Mouse (Mus musculus): ENCODE results near the gene Acyp1. TPM values are rescaled to one million over a fixed set of nuclear protein-coding genes. Genes with fewer than 3 reads are reported as not detected.

The Acyp1 gene
- polyA plus RNA-seq, 1 experiment = 53.7 TPM

- Histone ChIP-seq H3K4me3 (ENCODE audit: low read depth, low read length) (no peak overlapping the region), H3K27me3 (ENCODE audit: control insufficient read depth, insufficient read depth, low read length, poor library complexity, severe bottlenecking) (no peaks in the 10 kb centered on the region), H3K9me3 (replicated peaks; ENCODE audit: control insufficient read depth, insufficient read depth, low read length, poor library complexity, severe bottlenecking) (peaks cover 4% of the 10 kb centered on the region; the same call in 1 of the 2 replicates), H3K27ac (ENCODE audit: insufficient read depth, low read length) (no peak overlapping the region), H3K4me1 (ENCODE audit: control insufficient read depth, insufficient read depth, low read length) (no peaks in the 10 kb centered on the region), H3K9ac (ENCODE audit: low read depth, poor library complexity, severe bottlenecking) (no peak overlapping the region), H3K36me3 (ENCODE audit: control insufficient read depth, insufficient read depth, low read length, poor library complexity, severe bottlenecking) (no peaks in the 10 kb centered on the region)
- no peak for TF ChIP-seq CTCF (IDR thresholded peaks at IDR 0.05; ENCODE audit: low read depth, low read length)
- TF ChIP-seq POLR2A (IDR thresholded peaks at IDR 0.05; ENCODE audit: insufficient read depth, low read length) = no peak
Observed at GRCm38 (mm10) chr12:85292906-85293305, 4.7 kb upstream of the Acyp1 start.

GRCm38 (mm10) chr12:85292288-85292687, 4.0 kb upstream of the Acyp1 start:
- TF ChIP-seq POLR2A (IDR thresholded peaks at IDR 0.05; ENCODE audit: insufficient read depth, low read length) (no peak), CTCF (IDR thresholded peaks at IDR 0.05; ENCODE audit: low read depth, low read length) (no peak), EP300 (IDR thresholded peaks at IDR 0.05; ENCODE audit: insufficient read depth, low read depth, low read length) (no peak)

GRCm38 (mm10) chr12:85291541-85291940, 3.3 kb upstream of the Acyp1 start:
- Histone ChIP-seq H3K36me3 (ENCODE audit: control insufficient read depth, insufficient read depth, low read length, poor library complexity, severe bottlenecking) (no peaks in the 10 kb centered on the region), H3K4me1 (ENCODE audit: control insufficient read depth, insufficient read depth, low read length) (no peaks in the 10 kb centered on the region), H3K9ac (ENCODE audit: low read depth, poor library complexity, severe bottlenecking) (no peak overlapping the region), H3K9me3 (replicated peaks; ENCODE audit: control insufficient read depth, insufficient read depth, low read length, poor library complexity, severe bottlenecking) (peaks cover 4% of the 10 kb centered on the region; the same call in 1 of the 2 replicates), H3K27me3 (ENCODE audit: control insufficient read depth, insufficient read depth, low read length, poor library complexity, severe bottlenecking) (no peaks in the 10 kb centered on the region), H3K27ac (ENCODE audit: insufficient read depth, low read length) (no peak overlapping the region), H3K4me3 (ENCODE audit: low read depth, low read length) (no peak overlapping the region)
- TF ChIP-seq POLR2A (IDR thresholded peaks at IDR 0.05; ENCODE audit: insufficient read depth, low read length) = no peak
- no peak for TF ChIP-seq EP300 (IDR thresholded peaks at IDR 0.05; ENCODE audit: insufficient read depth, low read depth, low read length)
- no peak for TF ChIP-seq CTCF (IDR thresholded peaks at IDR 0.05; ENCODE audit: low read depth, low read length)

More at GRCm38 (mm10) chr12:85292288-85292687, 4.0 kb upstream of the Acyp1 start:
- no peak overlapping the region for H3K9ac ChIP-seq (ENCODE audit: low read depth, poor library complexity, severe bottlenecking)
- no peak overlapping the region for H3K4me3 ChIP-seq (ENCODE audit: low read depth, low read length)
- no peaks in the 10 kb centered on the region for H3K27me3 ChIP-seq (ENCODE audit: control insufficient read depth, insufficient read depth, low read length, poor library complexity, severe bottlenecking)
- no peaks in the 10 kb centered on the region for H3K4me1 ChIP-seq (ENCODE audit: control insufficient read depth, insufficient read depth, low read length)
- H3K36me3 ChIP-seq (ENCODE audit: control insufficient read depth, insufficient read depth, low read length, poor library complexity, severe bottlenecking) = no peaks in the 10 kb centered on the region
- H3K27ac ChIP-seq (ENCODE audit: insufficient read depth, low read length) = no peak overlapping the region
- H3K9me3 ChIP-seq (replicated peaks; ENCODE audit: control insufficient read depth, insufficient read depth, low read length, poor library complexity, severe bottlenecking) = peaks cover 4% of the 10 kb centered on the region; the same call in 1 of the 2 replicates

- Histone ChIP-seq H3K4me1 (ENCODE audit: control insufficient read depth, insufficient read depth, low read length) (no peaks in the 10 kb centered on the region), H3K27ac (ENCODE audit: insufficient read depth, low read length) (no peak overlapping the region), H3K9ac (ENCODE audit: low read depth, poor library complexity, severe bottlenecking) (no peak overlapping the region), H3K4me3 (ENCODE audit: low read depth, low read length) (no peak overlapping the region), H3K27me3 (ENCODE audit: control insufficient read depth, insufficient read depth, low read length, poor library complexity, severe bottlenecking) (no peaks in the 10 kb centered on the region), H3K36me3 (ENCODE audit: control insufficient read depth, insufficient read depth, low read length, poor library complexity, severe bottlenecking) (no peaks in the 10 kb centered on the region), H3K9me3 (replicated peaks; ENCODE audit: control insufficient read depth, insufficient read depth, low read length, poor library complexity, severe bottlenecking) (peaks cover 4% of the 10 kb centered on the region; the same call in 1 of the 2 replicates)
- TF ChIP-seq EP300 (IDR thresholded peaks at IDR 0.05; ENCODE audit: insufficient read depth, low read depth, low read length) (no peak), CTCF (IDR thresholded peaks at IDR 0.05; ENCODE audit: low read depth, low read length) (no peak), POLR2A (IDR thresholded peaks at IDR 0.05; ENCODE audit: insufficient read depth, low read length) (no peak)
Observed at GRCm38 (mm10) chr12:85290633-85291032, 2.4 kb upstream of the Acyp1 start.

DNA sequence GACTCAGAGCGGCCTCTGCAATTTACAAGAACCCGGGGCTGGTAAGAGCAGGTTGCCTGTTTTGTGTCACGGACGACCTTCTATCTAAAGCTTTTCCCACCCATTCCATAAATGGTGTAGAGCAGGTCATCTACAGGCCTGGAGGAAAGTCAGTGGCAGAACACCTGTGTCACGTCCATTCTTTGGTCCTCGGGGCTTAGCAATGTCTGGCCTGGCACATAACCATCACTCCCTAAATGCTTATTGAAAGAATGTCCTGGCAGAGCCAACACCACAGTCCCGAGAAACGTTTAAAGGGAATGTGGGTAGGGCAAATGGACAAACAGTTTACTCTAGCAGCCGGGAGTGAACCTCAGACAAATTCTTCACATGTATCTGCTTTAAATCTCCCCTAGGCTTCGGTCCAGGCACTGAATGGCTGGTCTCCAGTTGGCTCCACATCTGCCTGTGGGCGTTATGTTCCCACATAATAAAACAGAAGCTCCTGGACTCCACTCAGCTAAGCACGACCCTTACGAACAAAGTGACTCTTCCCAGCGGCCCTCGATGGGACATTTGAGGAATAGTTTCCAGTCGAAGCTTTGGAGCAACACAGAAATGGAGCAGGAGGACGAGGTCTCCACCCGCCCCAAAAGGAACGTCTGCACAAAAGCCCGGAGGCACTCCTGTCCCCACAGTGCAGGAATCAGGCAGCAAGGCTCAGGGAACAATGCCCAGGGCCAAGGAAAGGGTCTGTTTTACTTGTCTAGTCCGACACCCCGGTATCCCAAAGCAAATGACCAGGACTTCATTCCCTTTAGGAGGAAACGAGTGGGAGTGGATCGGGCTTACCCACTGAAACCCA, 1.1 kb upstream of the Acyp1 start:
- H3K36me3 ChIP-seq (ENCODE audit: control insufficient read depth, insufficient read depth, low read length, poor library complexity, severe bottlenecking) = no peaks in the 10 kb centered on the region
- no peak overlapping the region for H3K27ac ChIP-seq (ENCODE audit: insufficient read depth, low read length)
- no peak for TF ChIP-seq CTCF (IDR thresholded peaks at IDR 0.05; ENCODE audit: low read depth, low read length)
- no peak for TF ChIP-seq POLR2A (IDR thresholded peaks at IDR 0.05; ENCODE audit: insufficient read depth, low read length)
- no peak for TF ChIP-seq EP300 (IDR thresholded peaks at IDR 0.05; ENCODE audit: insufficient read depth, low read depth, low read length)
- H3K9ac ChIP-seq (ENCODE audit: low read depth, poor library complexity, severe bottlenecking) = peak overlapping the region; percentile 68; the same call in 1 of the 2 replicates
- peaks cover 2% of the 10 kb centered on the region; the same call in 1 of the 2 replicates for H3K9me3 ChIP-seq (replicated peaks; ENCODE audit: control insufficient read depth, insufficient read depth, low read length, poor library complexity, severe bottlenecking)
- no peak overlapping the region for H3K4me3 ChIP-seq (ENCODE audit: low read depth, low read length)
- no peaks in the 10 kb centered on the region for H3K27me3 ChIP-seq (ENCODE audit: control insufficient read depth, insufficient read depth, low read length, poor library complexity, severe bottlenecking)
- no peaks in the 10 kb centered on the region for H3K4me1 ChIP-seq (ENCODE audit: control insufficient read depth, insufficient read depth, low read length)

Data from ES-Bruce4 (cell line).